Mouse (Mus musculus): ENCODE results near the gene Tecr. TPM values are rescaled to one million over a fixed set of nuclear protein-coding genes. Genes with fewer than 3 reads are reported as not detected.

Gene Tecr
- polyA plus RNA-seq, 1 experiment from 2014 or later: 372 TPM

GRCm38 (mm10) chr8:83579676-83580075 is 28.1 kb downstream of the Tecr start:
- Histone ChIP-seq H3K36me3 (ENCODE audit: control insufficient read depth, insufficient read depth) (peaks cover 3% of the 10 kb centered on the region; the same call in 1 of the 2 replicates), H3K4me2 (ENCODE audit: low read depth, low read length) (no peak overlapping the region), H3K27ac (ENCODE audit: low read length) (peak overlapping the region; percentile 95), H3K9ac (ENCODE audit: low read length) (peak overlapping the region; percentile 69), H3K4me1 (ENCODE audit: control insufficient read depth, insufficient read depth, low read length) (peaks cover 51% of the 10 kb centered on the region), H3K4me3 (ENCODE audit: low read length) (no peak overlapping the region), H3K27me3 (ENCODE audit: control insufficient read depth, insufficient read depth, low read length) (no peaks in the 10 kb centered on the region), H3K9me3 (replicated peaks; ENCODE audit: control insufficient read depth, low read length) (no peaks in the 10 kb centered on the region)
- ATAC-seq (replicated peaks; ENCODE audit: extremely low read depth, insufficient read depth, low FRiP score): no peak
- 85% methylated on average over 8 of the region's 8 CpGs for WGBS

GRCm38 (mm10) chr8:83578131-83579055 is 29.4 kb downstream of the Tecr start:
- no peaks in the 10 kb centered on the region for H3K36me3 ChIP-seq (ENCODE audit: control insufficient read depth, insufficient read depth)
- peak overlapping the region; percentile 69 for H3K9ac ChIP-seq (ENCODE audit: low read length)
- peak; percentile 47; the same call in 1 of the 2 replicates for ATAC-seq (replicated peaks; ENCODE audit: extremely low read depth, insufficient read depth, low FRiP score)
- no peak overlapping the region for H3K4me3 ChIP-seq (ENCODE audit: low read length)
- H3K27ac ChIP-seq (ENCODE audit: low read length): peak overlapping the region; percentile 95
- peaks cover 64% of the 10 kb centered on the region for H3K4me1 ChIP-seq (ENCODE audit: control insufficient read depth, insufficient read depth, low read length)
- no peaks in the 10 kb centered on the region for H3K27me3 ChIP-seq (ENCODE audit: control insufficient read depth, insufficient read depth, low read length)
- peak overlapping the region; percentile 35; the same call in 1 of the 2 replicates for H3K4me2 ChIP-seq (ENCODE audit: low read depth, low read length)
- H3K9me3 ChIP-seq (replicated peaks; ENCODE audit: control insufficient read depth, low read length): no peaks in the 10 kb centered on the region
- 40% methylated on average over 17 of the region's 17 CpGs for WGBS

GRCm38 (mm10) chr8:83577384-83577791 is 30.4 kb downstream of the Tecr start:
- 37% methylated on average over 9 of the region's 9 CpGs for WGBS
- Histone ChIP-seq H3K4me2 (ENCODE audit: low read depth, low read length) (peak overlapping the region; percentile 59), H3K4me3 (ENCODE audit: low read length) (no peak overlapping the region), H3K4me1 (ENCODE audit: control insufficient read depth, insufficient read depth, low read length) (peaks cover 69% of the 10 kb centered on the region), H3K9ac (ENCODE audit: low read length) (peak overlapping the region; percentile 76), H3K27me3 (ENCODE audit: control insufficient read depth, insufficient read depth, low read length) (no peaks in the 10 kb centered on the region), H3K27ac (ENCODE audit: low read length) (peak overlapping the region; percentile 95), H3K9me3 (replicated peaks; ENCODE audit: control insufficient read depth, low read length) (no peaks in the 10 kb centered on the region), H3K36me3 (ENCODE audit: control insufficient read depth, insufficient read depth) (peaks cover 1% of the 10 kb centered on the region; the same call in 1 of the 2 replicates)
- peak; percentile 68 for ATAC-seq (replicated peaks; ENCODE audit: extremely low read depth, insufficient read depth, low FRiP score)

GRCm38 (mm10) chr8:83576921-83577320 is 30.9 kb downstream of the Tecr start:
- peaks cover 6% of the 10 kb centered on the region for H3K36me3 ChIP-seq (ENCODE audit: control insufficient read depth, insufficient read depth)
- ATAC-seq (replicated peaks; ENCODE audit: extremely low read depth, insufficient read depth, low FRiP score): no peak
- WGBS: 46% methylated on average over 4 of the region's 4 CpGs
- peak overlapping the region; percentile 38 for H3K4me3 ChIP-seq (ENCODE audit: low read length)
- H3K27me3 ChIP-seq (ENCODE audit: control insufficient read depth, insufficient read depth, low read length): no peaks in the 10 kb centered on the region
- peaks cover 67% of the 10 kb centered on the region for H3K4me1 ChIP-seq (ENCODE audit: control insufficient read depth, insufficient read depth, low read length)
- peak overlapping the region; percentile 76 for H3K9ac ChIP-seq (ENCODE audit: low read length)
- peak overlapping the region; percentile 95 for H3K27ac ChIP-seq (ENCODE audit: low read length)
- peak overlapping the region; percentile 59 for H3K4me2 ChIP-seq (ENCODE audit: low read depth, low read length)
- H3K9me3 ChIP-seq (replicated peaks; ENCODE audit: control insufficient read depth, low read length): no peaks in the 10 kb centered on the region

- H3K9me3 ChIP-seq (replicated peaks; ENCODE audit: control insufficient read depth, low read length): no peaks in the 10 kb centered on the region
- H3K4me2 ChIP-seq (ENCODE audit: low read depth, low read length): peak overlapping the region; percentile 59
- H3K4me1 ChIP-seq (ENCODE audit: control insufficient read depth, insufficient read depth, low read length): peaks cover 67% of the 10 kb centered on the region
- H3K27ac ChIP-seq (ENCODE audit: low read length): peak overlapping the region; percentile 95
- peak overlapping the region; percentile 38 for H3K4me3 ChIP-seq (ENCODE audit: low read length)
- 38% methylated on average over 2 of the region's 4 CpGs for WGBS
- peak overlapping the region; percentile 76 for H3K9ac ChIP-seq (ENCODE audit: low read length)
- H3K27me3 ChIP-seq (ENCODE audit: control insufficient read depth, insufficient read depth, low read length): no peaks in the 10 kb centered on the region
- peaks cover 10% of the 10 kb centered on the region for H3K36me3 ChIP-seq (ENCODE audit: control insufficient read depth, insufficient read depth)
- no peak for ATAC-seq (replicated peaks; ENCODE audit: extremely low read depth, insufficient read depth, low FRiP score)
These were observed 31.3 kb downstream of the Tecr start for GRCm38 (mm10) chr8:83576516-83576895.

GRCm38 (mm10) chr8:83575561-83576515 is 31.9 kb downstream of the Tecr start:
- Histone ChIP-seq H3K36me3 (ENCODE audit: control insufficient read depth, insufficient read depth) (peaks cover 15% of the 10 kb centered on the region), H3K4me3 (ENCODE audit: low read length) (peak overlapping the region; percentile 38), H3K9me3 (replicated peaks; ENCODE audit: control insufficient read depth, low read length) (no peaks in the 10 kb centered on the region), H3K4me2 (ENCODE audit: low read depth, low read length) (peak overlapping the region; percentile 59), H3K27ac (ENCODE audit: low read length) (peak overlapping the region; percentile 95), H3K27me3 (ENCODE audit: control insufficient read depth, insufficient read depth, low read length) (no peaks in the 10 kb centered on the region), H3K4me1 (ENCODE audit: control insufficient read depth, insufficient read depth, low read length) (peaks cover 64% of the 10 kb centered on the region), H3K9ac (ENCODE audit: low read length) (peak overlapping the region; percentile 76)
- 50% methylated on average over 17 of the region's 17 CpGs for WGBS
- peak; percentile 34; the same call in 1 of the 2 replicates for ATAC-seq (replicated peaks; ENCODE audit: extremely low read depth, insufficient read depth, low FRiP score)

GRCm38 (mm10) chr8:83574631-83575315 is 33.0 kb downstream of the Tecr start:
- Histone ChIP-seq H3K27me3 (ENCODE audit: control insufficient read depth, insufficient read depth, low read length) (no peaks in the 10 kb centered on the region), H3K36me3 (ENCODE audit: control insufficient read depth, insufficient read depth) (peaks cover 18% of the 10 kb centered on the region), H3K9me3 (replicated peaks; ENCODE audit: control insufficient read depth, low read length) (no peaks in the 10 kb centered on the region), H3K27ac (ENCODE audit: low read length) (peak overlapping the region; percentile 95), H3K4me3 (ENCODE audit: low read length) (no peak overlapping the region), H3K4me1 (ENCODE audit: control insufficient read depth, insufficient read depth, low read length) (peaks cover 59% of the 10 kb centered on the region), H3K4me2 (ENCODE audit: low read depth, low read length) (no peak overlapping the region; the same call in 1 of the 2 replicates), H3K9ac (ENCODE audit: low read length) (peak overlapping the region; percentile 76)
- WGBS: 66% methylated on average over 15 of the region's 15 CpGs
- ATAC-seq (replicated peaks; ENCODE audit: extremely low read depth, insufficient read depth, low FRiP score): no peak

GRCm38 (mm10) chr8:83573140-83573875 is 34.5 kb downstream of the Tecr start:
- Histone ChIP-seq H3K4me1 (ENCODE audit: control insufficient read depth, insufficient read depth, low read length) (peaks cover 49% of the 10 kb centered on the region), H3K4me3 (ENCODE audit: low read length) (no peak overlapping the region), H3K9ac (ENCODE audit: low read length) (peak overlapping the region; percentile 76), H3K4me2 (ENCODE audit: low read depth, low read length) (peak overlapping the region; percentile 8; the same call in 1 of the 2 replicates), H3K27ac (ENCODE audit: low read length) (peak overlapping the region; percentile 95), H3K27me3 (ENCODE audit: control insufficient read depth, insufficient read depth, low read length) (no peaks in the 10 kb centered on the region), H3K9me3 (replicated peaks; ENCODE audit: control insufficient read depth, low read length) (no peaks in the 10 kb centered on the region), H3K36me3 (ENCODE audit: control insufficient read depth, insufficient read depth) (peaks cover 18% of the 10 kb centered on the region)
- 54% methylated on average over 18 of the region's 18 CpGs for WGBS
- 0 out of 2 replicates have a peak, but pooled peaks have one; percentile 7 for ATAC-seq (replicated peaks; ENCODE audit: extremely low read depth, insufficient read depth, low FRiP score)
